Mouse (Mus musculus): ENCODE data around the gene Polr3gl.

DNA sequence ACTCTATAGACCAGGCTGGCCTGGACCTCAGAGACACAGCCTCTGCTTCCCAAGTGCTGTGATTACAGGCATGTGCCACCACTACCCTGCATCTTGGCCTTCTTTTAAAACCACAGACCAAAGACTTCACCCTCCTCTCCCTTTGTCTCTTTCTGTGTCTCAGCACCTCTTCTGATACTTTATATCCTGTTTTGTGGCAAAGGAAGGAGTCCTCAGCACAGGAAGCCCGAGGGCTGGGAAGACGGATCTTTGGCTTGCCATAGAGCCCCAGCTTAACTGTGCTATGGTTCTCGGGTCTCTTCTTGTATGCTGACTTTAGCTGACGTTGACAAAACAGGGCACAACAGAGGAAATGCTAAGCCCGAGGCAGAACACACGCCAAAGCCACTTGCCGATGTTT is 23.3 kb downstream of the Polr3gl start:
- TF ChIP-seq ZNF384 (IDR thresholded peaks at IDR 0.05; ENCODE audit: low read depth, low read length) (no peak), HCFC1 (IDR thresholded peaks at IDR 0.05; ENCODE audit: borderline replicate concordance, insufficient read depth, low read length) (no peak), CHD2 (IDR thresholded peaks at IDR 0.05; ENCODE audit: low read depth, low read length) (no peak), ZC3H11A (IDR thresholded peaks at IDR 0.05; ENCODE audit: borderline replicate concordance, low read depth, low read length) (no peak)

Data from ES-E14 (cell line).